Mouse (Mus musculus): ENCODE data around the gene Fbxw7.

DNA sequence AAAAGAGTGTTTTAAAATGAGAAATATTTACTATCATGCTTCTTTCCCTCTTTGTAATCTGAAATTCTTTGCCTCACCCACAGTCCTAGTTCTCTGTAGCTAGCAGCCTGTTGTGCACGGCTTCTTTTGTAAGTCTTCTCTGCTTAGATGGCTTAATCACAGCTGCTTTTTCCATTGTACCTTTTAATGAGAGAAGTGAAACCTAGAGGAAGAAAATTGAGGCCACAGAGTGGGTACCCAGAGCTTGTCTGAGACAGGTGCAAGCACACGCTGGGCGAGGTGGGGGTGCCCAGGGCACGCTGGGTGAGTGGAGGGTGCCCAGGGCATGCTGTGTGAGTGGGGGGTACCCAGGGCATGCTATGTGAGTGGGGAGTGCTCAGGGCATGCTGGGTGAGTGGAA, 27.2 kb upstream of the Fbxw7 start:
- TF ChIP-seq CTCF (IDR thresholded peaks at IDR 0.05; ENCODE audit: insufficient read depth, low read depth, low read length) = no peak
- no peak for TF ChIP-seq POLR2A (IDR thresholded peaks at IDR 0.05; ENCODE audit: insufficient read depth, low read depth, low read length)

Data from olfactory bulb, adult 2 months (tissue).